Mouse (Mus musculus): ENCODE data around the gene Mfn1.

- no peak for TF ChIP-seq TAL1 (IDR thresholded peaks at IDR 0.05; ENCODE audit: low read length)
- no peak for TF ChIP-seq GATA1 (IDR thresholded peaks at IDR 0.05; ENCODE audit: low read length)
Measured at GRCm38 (mm10) chr3:32511191-32511550, 18.1 kb upstream of the Mfn1 start.
